Mouse (Mus musculus) B cell, adult 62 days (primary cell): ENCODE measurements around the gene Crygb. TPM values are rescaled to one million over a fixed set of nuclear protein-coding genes. Genes with fewer than 3 reads are reported as not detected.

Source experiments
- total RNA-seq: library from RNA; stranded (reverse); gene quantifications from 4 replicates; pipeline ENCODE4 v1.2.4, GENCODE M21; 2023

Crygb gene
- not detected in 4 replicates for total RNA-seq

GRCm38 (mm10) chr1:65082188-65082587 is at the start of gene Crygb:
Gene Crygb (minus strand): TSS chr1:65082288.

DNA sequence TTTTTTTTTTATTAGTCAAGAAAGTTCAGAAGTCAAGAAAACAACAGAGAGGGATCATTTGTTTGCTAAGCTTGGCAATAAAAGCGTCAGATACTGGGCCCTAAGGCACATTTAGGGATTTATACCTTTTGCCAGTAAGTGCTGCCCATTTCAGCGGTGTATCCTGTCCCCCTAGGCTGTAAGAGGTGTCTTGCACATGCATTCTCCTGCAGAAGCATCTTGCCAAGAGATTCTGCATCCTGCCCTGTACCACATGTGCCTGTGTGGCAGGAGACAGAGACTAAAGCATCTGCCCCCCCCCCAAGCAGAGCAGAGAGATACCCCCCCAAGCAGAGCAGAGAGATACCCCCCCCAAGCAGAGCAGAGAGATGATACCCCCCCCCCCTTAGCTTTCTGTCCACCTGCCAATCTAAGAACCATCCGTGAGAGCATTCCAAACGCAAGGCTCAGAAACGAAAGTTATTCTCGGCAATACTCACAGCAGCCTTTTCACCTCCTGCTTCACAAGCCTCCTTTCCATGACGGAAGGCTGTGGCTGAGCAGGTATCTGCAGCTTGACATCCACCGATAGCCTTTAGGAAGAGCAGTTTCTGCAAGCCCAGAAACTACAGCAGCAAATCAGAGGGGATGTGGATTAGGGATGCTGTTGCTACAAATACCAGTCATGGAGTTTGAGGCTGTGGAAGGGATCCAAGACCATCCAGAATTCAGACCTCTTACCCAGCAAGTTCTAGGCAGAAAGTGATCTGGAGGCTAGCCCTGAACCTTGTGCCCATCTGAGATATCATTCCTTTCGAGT is 40.7 kb upstream of the Crygb start, which contains the start of gene D630023F18Rik:
Gene D630023F18Rik (minus strand): TSS at position 641 of the 799 bp plus-strand sequence.

DNA sequence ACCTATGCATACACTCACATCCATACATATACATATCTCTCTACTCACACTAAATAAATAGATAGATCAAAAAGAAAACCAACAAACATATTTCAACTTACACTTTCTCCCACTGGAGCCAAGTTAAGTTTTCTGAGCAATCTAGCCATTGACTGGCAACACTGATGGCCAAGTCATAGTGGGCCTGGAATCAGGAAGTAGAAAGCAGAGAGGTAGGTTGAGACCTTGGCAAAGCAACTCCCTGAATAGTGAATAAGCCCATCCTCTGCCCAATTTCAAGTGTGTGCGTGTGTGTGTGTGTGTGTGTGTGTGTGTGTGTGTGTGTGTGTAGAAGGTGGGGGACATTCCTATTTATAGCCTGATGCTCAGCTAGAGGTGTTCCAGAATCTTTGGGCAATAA is 37.4 kb upstream of the Crygb start, which contains the start of gene Gm28845:
Gene Gm28845 (minus strand): TSS at position 121 of the 400 bp plus-strand sequence.

GRCm38 (mm10) chr1:65103273-65103672 is 21.2 kb upstream of the Crygb start, which contains the start of gene Cryga:
Gene Cryga (minus strand): TSS chr1:65103373.

DNA sequence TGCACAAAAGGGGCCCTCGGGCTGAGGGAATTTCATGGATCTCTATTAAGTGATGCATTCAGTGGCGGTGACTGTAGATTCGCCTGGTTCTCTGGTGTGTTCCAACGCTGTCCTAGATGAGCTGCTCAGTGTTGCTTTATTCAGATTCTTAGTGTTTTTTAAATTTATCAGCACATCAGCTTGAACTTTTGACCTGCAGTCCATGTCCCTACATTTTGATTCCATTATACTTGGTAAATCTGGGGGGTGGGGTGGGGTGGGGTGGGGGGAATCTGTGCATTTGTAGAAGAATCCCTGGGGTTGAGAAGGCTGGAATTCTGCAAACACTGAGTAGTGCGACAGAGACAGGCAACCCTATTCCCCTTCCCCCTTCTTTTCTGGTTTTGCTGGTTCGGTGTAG is 8.5 kb downstream of the Crygb start, which contains the start of gene Crygc:
Gene Crygc (minus strand): TSS at position 101 of the 400 bp plus-strand sequence.

DNA sequence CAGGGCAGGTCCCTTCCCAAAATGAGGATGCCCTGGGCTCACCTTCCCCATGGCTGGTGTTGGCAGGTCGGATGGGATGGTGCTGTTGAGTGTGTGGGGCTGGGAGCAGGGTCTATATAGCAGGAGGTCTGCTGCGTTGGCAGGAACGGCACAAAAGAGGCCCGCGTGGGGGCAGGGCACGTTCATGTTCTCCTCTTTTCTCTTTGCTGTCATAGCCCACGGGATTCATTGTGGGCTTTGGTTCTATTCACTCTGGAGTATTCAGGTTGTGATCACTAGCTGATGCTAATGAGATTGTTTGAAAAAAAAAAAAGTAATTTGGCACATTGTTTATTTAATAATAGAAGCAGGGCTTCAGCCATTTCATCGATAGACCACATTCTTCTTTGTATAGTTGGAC is 18.7 kb downstream of the Crygb start, which contains the start of gene Crygd:
Gene Crygd (minus strand): TSS at position 101 of the 400 bp plus-strand sequence.

GRCm38 (mm10) chr1:65050952-65051351 is 31.1 kb downstream of the Crygb start, which contains the start of gene Cryge:
Gene Cryge (minus strand): TSS chr1:65051149.

DNA sequence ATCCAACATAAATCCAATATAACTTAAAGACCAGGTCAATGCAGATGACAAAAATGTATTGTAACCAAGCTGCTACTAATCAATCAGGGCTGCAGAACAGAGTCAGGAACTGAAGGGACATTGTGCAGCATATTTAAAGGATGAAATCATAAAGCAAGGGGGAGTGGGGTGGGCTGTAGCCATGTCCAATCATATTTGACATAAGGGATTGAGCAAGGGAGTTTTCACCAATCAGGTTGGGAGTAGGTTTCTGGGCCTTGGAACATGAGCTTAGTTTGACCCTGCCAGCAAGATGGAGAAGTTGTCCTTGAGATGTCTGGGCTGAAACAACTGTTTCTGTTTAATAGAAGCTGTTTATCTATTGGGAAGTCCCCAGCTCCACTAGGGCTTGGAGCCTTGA is 49.4 kb downstream of the Crygb start, which contains the start of gene Akr1cl:
Gene Akr1cl (minus strand): TSS at position 119 of the 400 bp plus-strand sequence.

Other genes starting within 250 kb of the Crygb start
- 105 to 118 TPM (median 113 TPM) in 4 replicates for gene Plekhm3, start 125.5 kb downstream of the Crygb start, total RNA-seq
- gene Akr1cl, start 49.5 kb downstream of the Crygb start, total RNA-seq: not detected in 4 replicates
- gene Cryge, start 31.1 kb downstream of the Crygb start, total RNA-seq: not detected in 4 replicates
- not detected in 4 replicates for gene Crygd, start 18.8 kb downstream of the Crygb start, total RNA-seq
- gene Crygc, start 8.6 kb downstream of the Crygb start, total RNA-seq: not detected in 4 replicates
- not detected in 4 replicates for gene Cryga, start 21.1 kb upstream of the Crygb start, total RNA-seq
- gene Gm28845, start 37.3 kb upstream of the Crygb start, total RNA-seq: not detected in 4 replicates
- gene D630023F18Rik, start 40.9 kb upstream of the Crygb start, total RNA-seq: not detected in 4 replicates
- 4.8 to 8.2 TPM (median 5.8 TPM) in 4 replicates for gene Idh1, start 104.2 kb upstream of the Crygb start, total RNA-seq
- gene Pikfyve, start 104.4 kb upstream of the Crygb start, total RNA-seq: 55.2 to 61.9 TPM (median 59.3 TPM) in 4 replicates
- not detected in 4 replicates for gene Pth2r, start 199.8 kb upstream of the Crygb start, total RNA-seq